Comparison of ENCODE assay signal across 7 mouse cellular contexts in the genomic region with DNA sequence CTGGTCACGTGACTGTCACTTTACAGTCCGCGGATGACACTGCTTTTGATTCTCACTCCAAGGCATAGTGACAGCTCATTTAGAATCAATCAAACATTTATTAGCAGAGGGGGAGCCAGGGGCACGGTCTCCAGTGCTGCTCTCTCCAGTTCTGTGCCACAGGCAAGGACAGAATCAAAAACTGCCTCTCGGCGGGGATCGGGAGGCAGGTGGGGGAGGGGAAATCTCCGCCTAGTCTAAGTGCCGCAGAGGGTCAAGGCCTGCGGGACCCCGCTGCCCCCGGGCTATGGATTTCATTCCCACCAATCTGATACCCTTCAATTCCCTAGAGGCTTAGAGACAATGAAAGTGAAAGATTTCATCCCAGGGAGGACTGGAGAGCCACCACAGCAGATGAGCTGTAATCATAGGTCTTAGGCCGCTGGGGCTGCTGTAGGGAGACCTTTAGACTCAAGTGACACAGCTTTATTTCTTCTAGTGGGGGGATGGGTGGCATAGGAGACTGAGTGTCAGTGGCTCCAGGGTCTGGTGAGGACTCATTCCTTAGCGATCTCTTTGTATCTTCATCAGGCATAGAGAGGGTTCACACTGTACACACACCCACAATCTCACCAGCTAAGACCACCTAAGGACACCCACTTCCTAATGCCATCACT. TPM values are rescaled to one million over a fixed set of nuclear protein-coding genes. Genes with fewer than 3 reads are reported as not detected.
A peak's percentile ranks its signal among the peaks of the same experiment; 100 is the strongest.
DNase-seq lines count a peak whose midpoint lies in the region; ATAC-seq and TF ChIP-seq lines count a peak whose summit lies in the region.

No protein-coding gene starts in this region.

- H3K4me2 ChIP-seq in CH12.LX (ENCODE audit: insufficient read depth, low read depth, poor library complexity, severe bottlenecking), result peak overlapping the region; percentile 94
- peak overlapping the region; percentile 82 for H3K4me2 ChIP-seq in heart, embryonic 13.5 days

- no peak for TF ChIP-seq CTCF in CH12.LX (conservative IDR thresholded peaks at IDR 0.05 in 1 of 2, IDR thresholded peaks at IDR 0.05 in 1 of 2; ENCODE audit: low read depth in 2 of 2, low read length in 2 of 2)
- no peak for TF ChIP-seq CTCF in cortical plate, adult 2 months (IDR thresholded peaks at IDR 0.05; ENCODE audit: extremely low read depth, insufficient read depth, low read length)

- in situ Hi-C loops in CH12.LX (cut with MboI; ENCODE audit: low pct_ligation_motif_present, low pct_unique_long_range_greater_than_20kb, low sequenced_read_pairs), result no loop called here

- DNase-seq in CH12.LX (ENCODE audit: extremely low read depth), result no peak
- DNase-seq in Muller cell, postnatal 12 days (ENCODE audit: inconsistent ontology term), result peak; percentile 32
- DNase-seq in kidney, postnatal 10 days, result peak; percentile 63
- DNase-seq in testis, postnatal 10 days (ENCODE audit: low spot score), result peak; percentile 59

- no peak for TF ChIP-seq EP300 in CH12.LX (IDR thresholded peaks at IDR 0.05; ENCODE audit: low read length)

- no peak for TF ChIP-seq RAD21 in CH12.LX (IDR thresholded peaks at IDR 0.05; ENCODE audit: low read depth, low read length)

- H3K36me3 ChIP-seq in CH12.LX (replicated peaks in 1 of 2; ENCODE audit: control insufficient read depth in 1 of 2, insufficient read depth in 1 of 2, low read length in 1 of 2) (no peaks in the 10 kb centered on the region), macrophage (ENCODE audit: inconsistent target) (no peaks in the 10 kb centered on the region)
- H3K36me3 ChIP-seq in heart, embryonic 13.5 days, result no peaks in the 10 kb centered on the region

- H3K27ac ChIP-seq in CH12.LX (ENCODE audit: insufficient read depth, low read depth) (no peak overlapping the region), macrophage (peak overlapping the region; percentile 74)
- H3K27ac ChIP-seq in cortical plate, adult 2 months (ENCODE audit: insufficient read depth, low read length), result no peak overlapping the region
- H3K27ac ChIP-seq in heart, embryonic 13.5 days (replicated peaks), result no peak overlapping the region

- no peak for ATAC-seq in heart, embryonic 13.5 days (ENCODE audit: extremely low read depth, insufficient number of reproducible peaks, low FRiP score, low TSS enrichment)

- H3K79me2 ChIP-seq in CH12.LX (replicated peaks; ENCODE audit: control insufficient read depth, extremely low read depth, insufficient read depth, poor library complexity, severe bottlenecking) (no peaks in the 10 kb centered on the region), macrophage (ENCODE audit: inconsistent target) (no peaks in the 10 kb centered on the region)

- H3K9me3 ChIP-seq in CH12.LX (replicated peaks; ENCODE audit: low read length), result no peaks in the 10 kb centered on the region
- no peaks in the 10 kb centered on the region for H3K9me3 ChIP-seq in heart, embryonic 13.5 days

- no peak for TF ChIP-seq POLR2A in CH12.LX (IDR thresholded peaks at IDR 0.05; ENCODE audit: low read depth, low read length)
- TF ChIP-seq POLR2A in cortical plate, adult 2 months (IDR thresholded peaks at IDR 0.05; ENCODE audit: extremely low read depth, insufficient read depth, low read length), result no peak

- peaks cover under 1 to 26% of the 10 kb centered on the region in 2 experiments; a peak in 3 of 4 replicates for H3K4me1 ChIP-seq in CH12.LX (ENCODE audit: control insufficient read depth in 1 of 2, insufficient read depth in 2 of 2)
- H3K4me1 ChIP-seq in cortical plate, adult 2 months (ENCODE audit: control insufficient read depth, insufficient read depth, low read length), result peaks cover 2% of the 10 kb centered on the region; the same call in 1 of the 2 replicates
- H3K4me1 ChIP-seq in heart, embryonic 13.5 days, result peaks cover 8% of the 10 kb centered on the region

- H3K4me3 ChIP-seq in CH12.LX (replicated peaks in 1 of 3; ENCODE audit: low read depth in 2 of 3, low read length in 2 of 3, poor library complexity in 1 of 3), result peak overlapping the region in 1 of 3 experiments; percentile 58
- H3K4me3 ChIP-seq in cortical plate, adult 2 months (ENCODE audit: insufficient read depth, low read length), result peak overlapping the region; percentile 37
- peak overlapping the region; percentile 59 for H3K4me3 ChIP-seq in heart, embryonic 13.5 days
- H3K4me3 ChIP-seq in macrophage (ENCODE audit: inconsistent target), result peak overlapping the region; percentile 36

- H3K9ac ChIP-seq in CH12.LX (ENCODE audit: insufficient read depth, low read depth), result 0 out of 2 replicates have a peak overlapping the region, but pooled peaks have one; percentile 6
- peak overlapping the region; percentile 79 for H3K9ac ChIP-seq in heart, embryonic 13.5 days

- dilution Hi-C loops in CH12.LX (cut with MboI; ENCODE audit: extremely low pct_ligation_motif_present, extremely low pct_unique_long_range_greater_than_20kb, low sequenced_read_pairs), result no loop called here

- WGBS in heart, embryonic 13.5 days, result 6% methylated on average over 14 of the region's 14 CpGs
- 26% methylated on average over 14 of the region's 14 CpGs for WGBS in macrophage (ENCODE audit: missing documents)

- H3K27me3 ChIP-seq in CH12.LX (replicated peaks), result peaks cover 3% of the 10 kb centered on the region
- peaks cover 10% of the 10 kb centered on the region for H3K27me3 ChIP-seq in heart, embryonic 13.5 days (replicated peaks)

TF ChIP-seq in CH12.LX, 34 proteins besides CTCF, POLR2A, EP300 and RAD21:
- TF ChIP-seq POLR2AphosphoS2 (IDR thresholded peaks at IDR 0.05; ENCODE audit: low read depth, low read length), result no peak
- no peak for TF ChIP-seq ZMIZ1 (IDR thresholded peaks at IDR 0.05; ENCODE audit: low read depth, low read length)
- TF ChIP-seq NELFE (IDR thresholded peaks at IDR 0.05; ENCODE audit: low read depth, low read length), result no peak
- TF ChIP-seq KAT2A (IDR thresholded peaks at IDR 0.05; ENCODE audit: insufficient replicate concordance, low read length), result no peak
- TF ChIP-seq TBP (conservative IDR thresholded peaks at IDR 0.05; ENCODE audit: low read depth, low read length), result no peak
- TF ChIP-seq IRF4 (IDR thresholded peaks at IDR 0.05; ENCODE audit: low read depth, low read length), result no peak
- TF ChIP-seq UBTF (IDR thresholded peaks at IDR 0.05; ENCODE audit: low read depth, low read length), result no peak
- TF ChIP-seq JUND (conservative IDR thresholded peaks at IDR 0.05; ENCODE audit: low read depth, low read length), result no peak
- no peak for TF ChIP-seq MEF2A (IDR thresholded peaks at IDR 0.05; ENCODE audit: borderline replicate concordance, low read depth, low read length)
- TF ChIP-seq SMC3 (IDR thresholded peaks at IDR 0.05; ENCODE audit: low read depth, low read length), result no peak
- TF ChIP-seq CHD2 (IDR thresholded peaks at IDR 0.05; ENCODE audit: low read length), result peak; percentile 27; the same call in 1 of the 2 replicates
- TF ChIP-seq ZNF384 (IDR thresholded peaks at IDR 0.05; ENCODE audit: low read depth, low read length), result no peak
- no peak for TF ChIP-seq GABPA (IDR thresholded peaks at IDR 0.05; ENCODE audit: insufficient replicate concordance, low read depth, low read length)
- no peak for TF ChIP-seq ZC3H11A (IDR thresholded peaks at IDR 0.05; ENCODE audit: low read depth, low read length)
- no peak for TF ChIP-seq RCOR1 (conservative IDR thresholded peaks at IDR 0.05; ENCODE audit: low read depth, low read length)
- no peak for TF ChIP-seq MYC (IDR thresholded peaks at IDR 0.05; ENCODE audit: low read depth, low read length)
- TF ChIP-seq USF2 (conservative IDR thresholded peaks at IDR 0.05; ENCODE audit: low read depth, low read length), result peak; percentile 74
- TF ChIP-seq MAFK (IDR thresholded peaks at IDR 0.05; ENCODE audit: insufficient replicate concordance, low read length), result no peak
- TF ChIP-seq ZKSCAN1 (IDR thresholded peaks at IDR 0.05; ENCODE audit: borderline replicate concordance, low read depth, low read length), result no peak
- TF ChIP-seq NRF1 (IDR thresholded peaks at IDR 0.05; ENCODE audit: low read depth, low read length), result no peak
- TF ChIP-seq USF1 (IDR thresholded peaks at IDR 0.05; ENCODE audit: low read depth, low read length), result no peak; the same call in 1 of the 2 replicates
- TF ChIP-seq JUN (IDR thresholded peaks at IDR 0.05; ENCODE audit: insufficient read depth, low read depth, low read length), result no peak
- peak; percentile 63 for TF ChIP-seq BHLHE40 (IDR thresholded peaks at IDR 0.05; ENCODE audit: low read depth, low read length)
- TF ChIP-seq PAX5 (IDR thresholded peaks at IDR 0.05; ENCODE audit: low read length), result no peak

RNA-seq across cellular contexts. Expression of gene Gm21915, which starts 31.9 kb away (rescaled TPM):
- total RNA-seq in CH12.LX (2012; rRNA removed) (not detected in 2 replicates), CH12.LX (2014; rRNA removed) (not detected in 2 replicates)
- polyA plus RNA-seq in CH12.LX (2012; ENCODE audit: insufficient read length, low read depth) (not detected in 2 replicates), macrophage (2018) (not detected in 3 replicates)
- polyA plus RNA-seq in cortical plate, adult 2 months (2012; rRNA removed), result not detected in 2 replicates
- not detected in 2 replicates for polyA plus RNA-seq in heart, embryonic 13.5 days (2015; fragmentation: Nextera tagmentation; extraction: Ambion mirVana)
- not detected for total RNA-seq in macrophage (2018; cell fraction: chromatin; rRNA removed)
- total RNA-seq in macrophage (2018; cell fraction: cytosol; rRNA removed), result not detected
- total RNA-seq in macrophage (2018; cell fraction: nucleus; rRNA removed), result not detected

RNA-seq across cellular contexts. Expression of gene Clmp, which starts 47.2 kb away (rescaled TPM):
- total RNA-seq in CH12.LX (2012; rRNA removed), result not detected in 2 replicates
- not detected in 2 replicates for total RNA-seq in CH12.LX (2014; rRNA removed)
- polyA plus RNA-seq in CH12.LX (2012; ENCODE audit: insufficient read length, low read depth), result not detected in 2 replicates
- polyA plus RNA-seq in cortical plate, adult 2 months (2012; rRNA removed), result 9.4 and 9.5 TPM in 2 replicates
- 8.4 and 9.4 TPM in 2 replicates for polyA plus RNA-seq in heart, embryonic 13.5 days (2015; fragmentation: Nextera tagmentation; extraction: Ambion mirVana)
- 1 to 10 TPM in 5 of 26 experiments, under 1 TPM in 14, not detected in 7; 0.13 to 4.9 (median 0.58) TPM for total RNA-seq in macrophage (2018; cell fraction: chromatin; rRNA removed)
- under 1 TPM; 0.14 to 0.91 (median 0.32) TPM for total RNA-seq in macrophage (2018; cell fraction: cytosol; rRNA removed)
- total RNA-seq in macrophage (2018; cell fraction: nucleus; rRNA removed), result 1 to 10 TPM in 6 of 26 experiments, under 1 TPM in 20; 0.13 to 5.6 (median 0.66) TPM
- 0.20 to 0.57 TPM (median 0.23 TPM) in 3 replicates for polyA plus RNA-seq in macrophage (2018)
